Mouse (Mus musculus): ENCODE data around the gene Tapbp.

GRCm38 (mm10) chr17:33962876-33963275 is 47.2 kb downstream of the Tapbp start:
- no peak for TF ChIP-seq CTCF (conservative IDR thresholded peaks at IDR 0.05; ENCODE audit: insufficient read depth, insufficient read length, low read depth, low read length)
- no peak for TF ChIP-seq POLR2A (IDR thresholded peaks at IDR 0.05; ENCODE audit: low read depth, low read length)

Measured in kidney, adult 2 months (tissue).